8 mouse cellular contexts compared by ENCODE assay signal in genomic region chr9:109985416-109985815, GRCm38 (mm10). TPM values are rescaled to one million over a fixed set of nuclear protein-coding genes. Genes with fewer than 3 reads are reported as not detected.
A peak's percentile ranks its signal among the peaks of the same experiment; 100 is the strongest.
DNase-seq lines count a peak whose midpoint lies in the region; ATAC-seq lines count a peak whose summit lies in the region.

No protein-coding gene starts in this region.

- WGBS in heart, embryonic 15.5 days, result 29% methylated on average over 4 of the region's 4 CpGs
- WGBS in liver, embryonic 12.5 days (ENCODE audit: insufficient replicate concordance), result 24% methylated on average over 4 of the region's 4 CpGs

- H3K4me2 ChIP-seq in heart, embryonic 15.5 days, result no peak overlapping the region
- no peak overlapping the region for H3K4me2 ChIP-seq in liver, embryonic 12.5 days

- H3K9ac ChIP-seq in heart, embryonic 15.5 days, result no peak overlapping the region
- H3K9ac ChIP-seq in liver, embryonic 12.5 days, result no peak overlapping the region

- no peak overlapping the region for H3K27ac ChIP-seq in heart, embryonic 15.5 days
- no peak overlapping the region for H3K27ac ChIP-seq in liver, embryonic 12.5 days

- H3K4me1 ChIP-seq in heart, embryonic 15.5 days (replicated peaks), result 0 out of 2 replicates have a peak, but pooled peaks cover 8% of the 10 kb centered on the region
- H3K4me1 ChIP-seq in liver, embryonic 12.5 days, result no peaks in the 10 kb centered on the region

- no peak overlapping the region for H3K4me3 ChIP-seq in heart, embryonic 15.5 days
- no peak overlapping the region for H3K4me3 ChIP-seq in liver, embryonic 12.5 days

- 0 out of 2 replicates have a peak, but pooled peaks have one; percentile 53 for ATAC-seq in heart, embryonic 15.5 days (replicated peaks; ENCODE audit: insufficient number of reproducible peaks, insufficient read depth, low FRiP score, low read depth)
- 0 out of 2 replicates have a peak, but pooled peaks have one; percentile 18 for ATAC-seq in liver, embryonic 12.5 days

- no peaks in the 10 kb centered on the region for H3K27me3 ChIP-seq in heart, embryonic 15.5 days
- H3K27me3 ChIP-seq in liver, embryonic 12.5 days (replicated peaks), result no peaks in the 10 kb centered on the region

- H3K9me3 ChIP-seq in heart, embryonic 15.5 days (replicated peaks), result no peaks in the 10 kb centered on the region
- H3K9me3 ChIP-seq in liver, embryonic 12.5 days (replicated peaks), result no peaks in the 10 kb centered on the region

- DNase-seq in CD4-positive, CD25-positive, alpha-beta regulatory T cell, adult 2 months (ENCODE audit: low read depth, low spot score), result peak; percentile 67
- DNase-seq in adrenal gland, postnatal 4 days (ENCODE audit: low spot score in 2 of 2), result peak; percentile 21
- DNase-seq in fibroblast of lung, adult 2 months (ENCODE audit: low read depth), result peak; percentile 64
- peak; percentile 79 for DNase-seq in kidney, postnatal 14 days
- DNase-seq in natural killer cell, adult 2 months (ENCODE audit: low spot score in 2 of 2), result peak; percentile 30 to 39
- peak; percentile 63 for DNase-seq in telencephalon, adult 2 months (ENCODE audit: low read depth, low spot score)

- peaks cover 16% of the 10 kb centered on the region; the same call in 1 of the 2 replicates for H3K36me3 ChIP-seq in heart, embryonic 15.5 days
- peaks cover 4% of the 10 kb centered on the region; the same call in 1 of the 2 replicates for H3K36me3 ChIP-seq in liver, embryonic 12.5 days

RNA-seq across cellular contexts. Expression of gene Map4, which starts 54.2 kb away (rescaled TPM):
- 100 to 1,000 TPM; 118 to 124 TPM for total RNA-seq in adrenal gland, postnatal 4 days (2021)
- polyA plus RNA-seq in heart, embryonic 15.5 days (2015; fragmentation: Nextera tagmentation; extraction: Ambion mirVana), result 77.6 and 88.1 TPM in 2 replicates
- 18.6 and 19.1 TPM in 2 replicates for polyA plus RNA-seq in liver, embryonic 12.5 days (2016; fragmentation: Nextera tagmentation; extraction: Ambion mirVana)

Comparison
In these comparisons a context has a peak if more than half of its experiments do, and no peak if none do; other contexts are left out.
1. DNase-seq: peak in every context shown above with its lines; median percentile 79 in kidney, postnatal 14 days; 67 in CD4-positive, CD25-positive, alpha-beta regulatory T cell, adult 2 months; 64 in fibroblast of lung, adult 2 months; 63 in telencephalon, adult 2 months; 34 in natural killer cell, adult 2 months; 21 in adrenal gland, postnatal 4 days.